ENCODE assay signal across 8 mouse cellular contexts in genomic region chr3:119949620-119950019, GRCm38 (mm10).
DNase-seq lines count a peak whose midpoint lies in the region; ATAC-seq and TF ChIP-seq lines count a peak whose summit lies in the region.

No protein-coding gene starts in this region.

- H3K9me3 ChIP-seq in lung, embryonic 14.5 days (ENCODE audit: low read depth, low read length) = no peaks in the 10 kb centered on the region
- H3K9me3 ChIP-seq in limb, embryonic 14.5 days (ENCODE audit: control insufficient read depth, low read length) = no peaks in the 10 kb centered on the region
- H3K9me3 ChIP-seq in stomach, embryonic 14.5 days (ENCODE audit: control insufficient read depth, low read depth, low read length) = no peaks in the 10 kb centered on the region

- H3K4me3 ChIP-seq in lung, embryonic 14.5 days (ENCODE audit: low read depth, low read length) = peak overlapping the region; percentile 22; the same call in 1 of the 2 replicates
- peak overlapping the region; percentile 27 for H3K4me3 ChIP-seq in limb, embryonic 14.5 days (replicated peaks; ENCODE audit: low read length)
- H3K4me3 ChIP-seq in stomach, embryonic 14.5 days (ENCODE audit: low read depth, low read length) = 0 out of 2 replicates have a peak overlapping the region, but pooled peaks have one; percentile 17
- H3K4me3 ChIP-seq in lung, adult 2 months (replicated peaks; ENCODE audit: extremely low read depth, low read depth, low read length) = no peak overlapping the region

- no peak for TF ChIP-seq CTCF in lung, embryonic 14.5 days (IDR thresholded peaks at IDR 0.05; ENCODE audit: low read depth)
- TF ChIP-seq CTCF in lung, adult 2 months (IDR thresholded peaks at IDR 0.05; ENCODE audit: insufficient read depth, low read length) = no peak

- no peaks in the 10 kb centered on the region for H3K36me3 ChIP-seq in lung, embryonic 14.5 days (ENCODE audit: insufficient read depth)
- H3K36me3 ChIP-seq in limb, embryonic 14.5 days (ENCODE audit: control insufficient read depth, insufficient read depth, low read length) = no peaks in the 10 kb centered on the region
- no peaks in the 10 kb centered on the region for H3K36me3 ChIP-seq in stomach, embryonic 14.5 days (ENCODE audit: control insufficient read depth, insufficient read depth, low read length)

- peak; percentile 44 to 57 for DNase-seq in cerebellum, postnatal 10 days
- DNase-seq in cerebellum, adult 11 months = no peak
- peak; percentile 34 for DNase-seq in lung, embryonic 14.5 days
- no peak for DNase-seq in lung, adult 18-20 months
- no peak for DNase-seq in limb, embryonic 14.5 days (ENCODE audit: low spot score)
- no peak for DNase-seq in left cerebral cortex, adult 8-10 months (ENCODE audit: low spot score in 2 of 2)
- no peak for DNase-seq in lung, adult 2 months

- H3K27ac ChIP-seq in lung, embryonic 14.5 days (ENCODE audit: low read depth) = peak overlapping the region; percentile 63
- no peak overlapping the region for H3K27ac ChIP-seq in limb, embryonic 14.5 days (replicated peaks; ENCODE audit: low read depth, low read length)
- H3K27ac ChIP-seq in stomach, embryonic 14.5 days (ENCODE audit: low read length) = no peak overlapping the region

- WGBS in lung, embryonic 14.5 days = 23% methylated on average over 7 of the region's 7 CpGs
- 8% methylated on average over 7 of the region's 7 CpGs for WGBS in limb, embryonic 14.5 days
- 24% methylated on average over 7 of the region's 7 CpGs for WGBS in stomach, embryonic 14.5 days
- WGBS in lung, adult 2 months = 27% methylated on average over 7 of the region's 7 CpGs

- 0 out of 2 replicates have a peak, but pooled peaks cover 4% of the 10 kb centered on the region for H3K4me1 ChIP-seq in lung, embryonic 14.5 days (ENCODE audit: insufficient read depth)
- H3K4me1 ChIP-seq in limb, embryonic 14.5 days (ENCODE audit: control insufficient read depth, insufficient read depth, low read length) = no peaks in the 10 kb centered on the region
- peaks cover 5% of the 10 kb centered on the region; the same call in 1 of the 2 replicates for H3K4me1 ChIP-seq in stomach, embryonic 14.5 days (ENCODE audit: control insufficient read depth, insufficient read depth, low read length)
- no peaks in the 10 kb centered on the region for H3K4me1 ChIP-seq in lung, adult 2 months (ENCODE audit: control insufficient read depth, insufficient read depth, low read length)

- TF ChIP-seq POLR2A in limb, embryonic 14.5 days (IDR thresholded peaks at IDR 0.05; ENCODE audit: borderline replicate concordance, extremely low read depth, insufficient read depth, insufficient read length) = no peak
- TF ChIP-seq POLR2A in lung, adult 2 months (IDR thresholded peaks at IDR 0.05; ENCODE audit: borderline replicate concordance, extremely low read depth, low read depth, low read length) = no peak

- H3K4me2 ChIP-seq in lung, embryonic 14.5 days = peak overlapping the region; percentile 57
- peak overlapping the region; percentile 56 for H3K4me2 ChIP-seq in limb, embryonic 14.5 days (replicated peaks; ENCODE audit: low read depth, low read length, severe bottlenecking)
- peak overlapping the region; percentile 44 for H3K4me2 ChIP-seq in stomach, embryonic 14.5 days (replicated peaks; ENCODE audit: low read depth, low read length)

- ATAC-seq in lung, embryonic 14.5 days (ENCODE audit: insufficient read depth) = peak; percentile 19; the same call in 1 of the 2 replicates
- ATAC-seq in limb, embryonic 14.5 days (ENCODE audit: low FRiP score, low read depth) = no peak
- ATAC-seq in stomach, embryonic 14.5 days (ENCODE audit: insufficient number of reproducible peaks, insufficient read depth, low FRiP score, low read depth) = no peak; the same call in 1 of the 2 replicates

- H3K9ac ChIP-seq in lung, embryonic 14.5 days = no peak overlapping the region
- H3K9ac ChIP-seq in limb, embryonic 14.5 days (ENCODE audit: low read depth, low read length, severe bottlenecking) = 0 out of 2 replicates have a peak overlapping the region, but pooled peaks have one; percentile 25
- no peak overlapping the region for H3K9ac ChIP-seq in stomach, embryonic 14.5 days (replicated peaks; ENCODE audit: low read depth, low read length)

- no peaks in the 10 kb centered on the region for H3K27me3 ChIP-seq in lung, embryonic 14.5 days (ENCODE audit: insufficient read depth, low read length)
- H3K27me3 ChIP-seq in limb, embryonic 14.5 days (ENCODE audit: control insufficient read depth, insufficient read depth, low read length) = no peaks in the 10 kb centered on the region
- H3K27me3 ChIP-seq in stomach, embryonic 14.5 days (ENCODE audit: control insufficient read depth, insufficient read depth, low read length) = no peaks in the 10 kb centered on the region

Comparison
In these comparisons a context has a peak if more than half of its experiments do, and no peak if none do; other contexts are left out.
1. DNase-seq: peak in cerebellum, postnatal 10 days (2 of 2) and lung, embryonic 14.5 days (single experiment); none in cerebellum, adult 11 months (single experiment), lung, adult 18-20 months (0 of 2), limb, embryonic 14.5 days (single experiment), left cerebral cortex, adult 8-10 months (0 of 2) and lung, adult 2 months (single experiment).
2. Peak in every context shown above with its lines, with median percentiles within 50 percentile points of each other: H3K4me2 ChIP-seq.